Mouse (Mus musculus) kidney, embryonic 14.5 days (tissue): ENCODE measurements around the gene Fhit. TPM values are rescaled to one million over a fixed set of nuclear protein-coding genes. Genes with fewer than 3 reads are reported as not detected.

Experiments
- ATAC-seq: fragments of 200-750 bp; cut with Nextera tagmentation; 2 replicates; pipeline ENCODE4 v1.8.0; 2017; ENCODE audit warnings: moderate number of reproducible peaks, mild to moderate bottlenecking, moderate TSS enrichment, moderate library complexity; ENCODE audit not compliant: low FRiP score, low TSS enrichment
- H3K27ac ChIP-seq: fragments of 300-500 bp; sonication (generic); 2 replicates; pipeline ENCODE4 v1.5.1; 2014; ENCODE audit warnings: low read depth, mild to moderate bottlenecking, low read length, moderate library complexity, mixed read lengths
- H3K27me3 ChIP-seq: fragments of 300-500 bp; sonication (generic); 2 replicates; pipeline ENCODE4 v1.6.1; 2014; ENCODE audit warnings: mild to moderate bottlenecking, low read length; ENCODE audit not compliant: control insufficient read depth, insufficient read depth
- H3K36me3 ChIP-seq: fragments of 300-500 bp; sonication (generic); 2 replicates; pipeline ENCODE4 v1.6.1; 2014; ENCODE audit warnings: low read length, mixed read lengths; ENCODE audit not compliant: control insufficient read depth, insufficient read depth
- H3K4me1 ChIP-seq: fragments of 300-500 bp; sonication (generic); 2 replicates; pipeline ENCODE4 v1.6.1; 2014; ENCODE audit warnings: low read length, mixed read lengths; ENCODE audit not compliant: control insufficient read depth, insufficient read depth
- H3K4me2 ChIP-seq: fragments of 300-500 bp; sonication (generic); replicated peaks from 2 replicates; pipeline ENCODE4 v1.6.1; 2014; ENCODE audit warnings: low read depth, mild to moderate bottlenecking, low read length
- H3K4me3 ChIP-seq: fragments of 300-500 bp; sonication (generic); 2 replicates; pipeline ENCODE4 v1.5.1; 2014; ENCODE audit warnings: mild to moderate bottlenecking, low read length
- H3K9ac ChIP-seq: fragments of 300-500 bp; sonication (generic); 2 replicates; pipeline ENCODE4 v1.6.1; 2014; ENCODE audit warnings: low read depth, mild to moderate bottlenecking, low read length, moderate library complexity
- H3K9me3 ChIP-seq: fragments of 300-500 bp; sonication (generic); 2 replicates; pipeline ENCODE4 v1.6.1; 2016; ENCODE audit warnings: low read length; ENCODE audit not compliant: control insufficient read depth
- WGBS: fragments of 180-500 bp; shearing (Covaris S2); extraction: QIAGEN DNeasy Blood & Tissue Kit; methylation state at CpG from one replicate; pipeline ENCODE4 v1.1.7; 2014; 5-methylcytosine and 5-hydroxymethylcytosine counted together
- polyA plus RNA-seq: library from polyadenylated mRNA; unstranded; fragments of >200 nt; fragmentation: Nextera tagmentation; extraction: Ambion mirVana; gene quantifications from 2 replicates; pipeline ENCODE4 v1.2.1, GENCODE M21; 2014

The Fhit gene
- polyA plus RNA-seq, 1 experiment from 2014 or later: 7.0 TPM

- no peak overlapping the region for H3K27ac ChIP-seq
- H3K27me3 ChIP-seq: no peaks in the 10 kb centered on the region
- no peaks in the 10 kb centered on the region for H3K36me3 ChIP-seq
- no peak overlapping the region for H3K4me2 ChIP-seq
- H3K9ac ChIP-seq: no peak overlapping the region
- H3K9me3 ChIP-seq: no peaks in the 10 kb centered on the region
- WGBS: 16% methylated on average over 4 of the region's 4 CpGs
- peak; percentile 83; the same call in 1 of the 2 replicates for ATAC-seq
- H3K4me1 ChIP-seq: no peaks in the 10 kb centered on the region
- H3K4me3 ChIP-seq: no peak overlapping the region
Observed at GRCm38 (mm10) chr14:10213216-10213615, 948.6 kb downstream of the Fhit start.

GRCm38 (mm10) chr14:10211184-10211583 lies 950.7 kb downstream of the Fhit start:
- H3K36me3 ChIP-seq: no peaks in the 10 kb centered on the region
- H3K9ac ChIP-seq: no peak overlapping the region
- no peak overlapping the region for H3K4me2 ChIP-seq
- H3K4me1 ChIP-seq: no peaks in the 10 kb centered on the region
- no peaks in the 10 kb centered on the region for H3K9me3 ChIP-seq
- no peak overlapping the region for H3K27ac ChIP-seq
- no peaks in the 10 kb centered on the region for H3K27me3 ChIP-seq
- no peak overlapping the region for H3K4me3 ChIP-seq
- WGBS: 55% methylated on average over 5 of the region's 5 CpGs
- peak; percentile 45; the same call in 1 of the 2 replicates for ATAC-seq

GRCm38 (mm10) chr14:10209007-10209406 lies 952.8 kb downstream of the Fhit start:
- Histone ChIP-seq H3K27ac (no peak overlapping the region), H3K9ac (no peak overlapping the region), H3K9me3 (no peaks in the 10 kb centered on the region), H3K4me3 (no peak overlapping the region), H3K4me2 (no peak overlapping the region), H3K27me3 (no peaks in the 10 kb centered on the region), H3K36me3 (no peaks in the 10 kb centered on the region), H3K4me1 (no peaks in the 10 kb centered on the region)
- WGBS: 86% methylated on average over 3 of the region's 3 CpGs
- no peak for ATAC-seq

- Histone ChIP-seq H3K27ac (no peak overlapping the region), H3K9ac (no peak overlapping the region), H3K36me3 (no peaks in the 10 kb centered on the region), H3K4me3 (no peak overlapping the region), H3K27me3 (no peaks in the 10 kb centered on the region), H3K4me2 (no peak overlapping the region), H3K4me1 (no peaks in the 10 kb centered on the region), H3K9me3 (no peaks in the 10 kb centered on the region)
- ATAC-seq: no peak
- WGBS: 89% methylated on average over 5 of the region's 5 CpGs
Observed at GRCm38 (mm10) chr14:10205699-10206098, 956.1 kb downstream of the Fhit start.

- no peak for ATAC-seq
- no peak overlapping the region for H3K4me3 ChIP-seq
- H3K27me3 ChIP-seq: no peaks in the 10 kb centered on the region
- H3K9ac ChIP-seq: no peak overlapping the region
- H3K27ac ChIP-seq: no peak overlapping the region
- no peaks in the 10 kb centered on the region for H3K36me3 ChIP-seq
- WGBS: 87% methylated on average over 4 of the region's 4 CpGs
- no peaks in the 10 kb centered on the region for H3K4me1 ChIP-seq
- no peaks in the 10 kb centered on the region for H3K9me3 ChIP-seq
- H3K4me2 ChIP-seq: no peak overlapping the region
Observed at GRCm38 (mm10) chr14:10205290-10205689, 956.5 kb downstream of the Fhit start.

GRCm38 (mm10) chr14:10194130-10194529 lies 967.7 kb downstream of the Fhit start:
- Histone ChIP-seq H3K4me3 (no peak overlapping the region), H3K9ac (no peak overlapping the region), H3K9me3 (no peaks in the 10 kb centered on the region), H3K27me3 (no peaks in the 10 kb centered on the region), H3K36me3 (no peaks in the 10 kb centered on the region), H3K4me2 (no peak overlapping the region), H3K27ac (no peak overlapping the region), H3K4me1 (no peaks in the 10 kb centered on the region)
- ATAC-seq: no peak
- 67% methylated on average over 5 of the region's 5 CpGs for WGBS

- H3K4me3 ChIP-seq: no peak overlapping the region
- no peak overlapping the region for H3K27ac ChIP-seq
- no peaks in the 10 kb centered on the region for H3K27me3 ChIP-seq
- H3K36me3 ChIP-seq: no peaks in the 10 kb centered on the region
- H3K4me1 ChIP-seq: no peaks in the 10 kb centered on the region
- no peaks in the 10 kb centered on the region for H3K9me3 ChIP-seq
- no peak overlapping the region for H3K9ac ChIP-seq
- H3K4me2 ChIP-seq: no peak overlapping the region
- peak; percentile 81; the same call in 1 of the 2 replicates for ATAC-seq
- WGBS: 27% methylated on average over 2 of the region's 2 CpGs
Observed at GRCm38 (mm10) chr14:10171761-10172160, 990.1 kb downstream of the Fhit start.

- Histone ChIP-seq H3K36me3 (no peaks in the 10 kb centered on the region), H3K4me2 (no peak overlapping the region), H3K27me3 (no peaks in the 10 kb centered on the region), H3K9ac (no peak overlapping the region), H3K4me3 (no peak overlapping the region), H3K9me3 (no peaks in the 10 kb centered on the region), H3K27ac (no peak overlapping the region), H3K4me1 (no peaks in the 10 kb centered on the region)
- 80% methylated on average over 6 of the region's 6 CpGs for WGBS
- ATAC-seq: no peak
Observed at GRCm38 (mm10) chr14:10166641-10167429, 995.0 kb downstream of the Fhit start.

- no peaks in the 10 kb centered on the region for H3K36me3 ChIP-seq
- H3K27ac ChIP-seq: no peak overlapping the region
- no peak for ATAC-seq
- no peaks in the 10 kb centered on the region for H3K9me3 ChIP-seq
- WGBS: 33% methylated on average over 5 of the region's 5 CpGs
- H3K9ac ChIP-seq: no peak overlapping the region
- H3K27me3 ChIP-seq: no peaks in the 10 kb centered on the region
- H3K4me1 ChIP-seq: no peaks in the 10 kb centered on the region
- no peak overlapping the region for H3K4me2 ChIP-seq
- H3K4me3 ChIP-seq: no peak overlapping the region
Observed at GRCm38 (mm10) chr14:10149872-10150271, 1012.0 kb downstream of the Fhit start.
